Mouse (Mus musculus) brain, adult 10 weeks (tissue): Measurements from ENCODE around the gene Prep. TPM values are rescaled to one million over a fixed set of nuclear protein-coding genes. Genes with fewer than 3 reads are reported as not detected.

Experiments
- polyA plus RNA-seq: library from polyadenylated mRNA; stranded (reverse); fragments of 350-450 nt; fragmentation: Illumina TruSeq; extraction: RNeasy Lipid Tissue Mini Kit (QIAGEN cat#74804); gene quantifications from one replicate; pipeline ENCODE4 v1.2.3, GENCODE M21; 2015; ENCODE audit warnings: low read depth, low replicate concordance

The Prep gene
- 6.1 TPM for polyA plus RNA-seq

GRCm38 (mm10) chr10:45066931-45067308, at the start of gene Prep:
TSS of gene Prep (plus strand) at chr10:45067203.

GRCm38 (mm10) chr10:45177798-45178197, 110.8 kb downstream of the Prep start, which contains the start of gene Popdc3:
TSS of gene Popdc3 (plus strand) at chr10:45178098.

Other genes with a start within 250 kb of the Prep start
- gene Popdc3, start 110.9 kb downstream of the Prep start, polyA plus RNA-seq: 1.5 TPM